Mouse (Mus musculus): ENCODE results near the gene Trappc10.

DNA sequence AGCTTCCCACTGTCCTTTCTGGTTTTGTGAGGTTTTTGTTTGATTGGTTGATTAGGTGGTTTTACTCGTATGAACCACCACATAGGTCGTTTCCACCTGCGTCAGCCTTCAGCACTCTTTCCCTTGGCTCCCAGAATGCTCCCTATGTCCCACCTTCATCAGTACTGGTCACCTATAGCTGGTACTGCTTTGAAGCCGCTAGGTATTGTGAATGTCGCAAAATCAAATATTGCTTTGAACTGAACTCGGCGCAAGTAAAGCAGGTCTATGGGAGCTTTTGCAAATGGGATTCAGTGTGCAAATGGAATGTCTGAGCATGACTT is 745 bp upstream of the Trappc10 start:
- TF ChIP-seq CTCF (IDR thresholded peaks at IDR 0.05; ENCODE audit: borderline replicate concordance, control insufficient read depth, extremely low read depth, insufficient read depth, low read length, poor library complexity) (no peak), POLR2A (IDR thresholded peaks at IDR 0.05; ENCODE audit: control insufficient read depth, extremely low read depth, insufficient read depth, low read length, poor library complexity) (no peak)

Data from thymus, adult 2 months (tissue).